Mouse (Mus musculus): Measurements from ENCODE around the gene Rhog.
A peak's percentile ranks its signal among the peaks of the same experiment; 100 is the strongest.

Gene Rhog

GRCm38 (mm10) chr7:102211071-102211470 lies 44.8 kb downstream of the Rhog start:
- DNase-seq, result no peak

GRCm38 (mm10) chr7:102209756-102210721 lies 45.8 kb downstream of the Rhog start, which contains the start of the genes Nup98 and Pgap2:
TSS of gene Nup98 (minus strand) at chr7:102210176.
TSS of gene Pgap2 (plus strand) at chr7:102210208.
- DNase-seq, result peak; percentile 99

DNA sequence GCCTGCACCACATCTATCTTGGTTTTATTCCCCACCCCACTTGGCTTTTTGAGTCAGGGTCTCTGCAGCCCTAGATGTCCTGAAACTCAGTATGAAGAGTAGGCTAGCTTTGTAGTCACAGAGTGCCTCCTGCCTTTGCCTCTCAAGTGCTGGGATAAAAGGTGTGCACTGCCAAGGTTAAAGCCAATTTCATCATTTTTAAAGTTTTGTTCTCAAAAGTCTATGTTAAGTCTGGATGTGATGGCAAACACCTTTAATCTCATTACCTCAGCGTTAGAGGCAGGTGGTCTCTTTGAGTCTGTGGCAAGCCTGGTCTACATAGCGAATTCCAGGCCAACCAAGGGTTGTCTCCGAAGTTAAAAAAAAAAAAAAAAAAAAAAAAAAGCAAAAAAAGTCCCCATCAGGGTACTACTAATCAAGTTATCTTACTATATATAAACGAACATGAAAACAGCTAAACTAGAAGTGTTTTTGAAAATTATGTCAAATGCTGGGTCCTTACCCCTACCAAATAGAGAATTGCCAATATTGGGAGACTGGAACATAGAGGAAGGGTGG lies 47.0 kb downstream of the Rhog start:
- no peak for DNase-seq

DNA sequence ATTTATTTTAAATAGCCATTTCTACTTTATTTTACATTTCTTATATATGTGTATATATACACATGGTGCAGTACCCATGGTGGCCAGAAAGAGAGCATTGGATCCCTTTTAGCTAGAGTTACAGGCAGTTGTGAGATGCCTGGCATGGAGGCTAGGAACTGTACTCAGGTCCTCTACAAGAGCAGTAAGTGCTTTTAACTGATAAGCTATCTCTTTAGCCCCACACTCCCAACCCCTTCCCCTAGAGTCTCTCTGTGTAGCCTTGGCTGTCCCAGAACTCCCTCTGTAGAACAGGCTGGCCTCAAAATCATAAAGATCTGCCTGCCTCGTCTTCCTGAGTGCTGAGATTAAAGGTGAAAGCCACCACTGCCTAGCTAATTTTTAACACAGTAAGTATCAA lies 50.2 kb downstream of the Rhog start:
- no peak for DNase-seq

DNA sequence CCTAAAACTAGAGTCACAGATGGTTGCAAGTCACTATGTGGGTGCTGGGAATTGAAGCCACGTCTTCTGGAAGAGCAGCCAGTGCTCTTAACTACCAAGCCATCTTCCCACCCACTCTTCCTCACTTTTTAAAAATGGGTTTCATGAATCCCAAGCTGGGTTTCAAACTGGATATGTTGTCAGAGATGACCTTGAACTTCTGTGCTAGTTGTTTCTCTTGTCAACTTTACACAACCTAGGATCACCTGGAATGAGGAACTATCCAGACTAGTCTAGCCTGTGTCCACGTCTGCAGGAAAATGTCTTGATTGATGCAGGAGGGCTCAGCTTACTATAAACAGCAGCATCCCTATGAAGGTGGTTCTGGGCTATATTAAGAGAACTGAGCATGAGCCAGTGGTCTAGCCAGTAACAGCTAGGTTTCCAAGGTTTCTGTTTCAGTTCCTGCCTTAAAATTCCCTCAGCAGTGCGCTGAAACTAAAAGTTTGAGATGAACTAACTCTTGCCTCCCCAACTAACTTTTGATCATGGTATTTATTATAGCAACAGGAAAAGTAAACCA lies 51.5 kb downstream of the Rhog start:
- no peak for DNase-seq

- DNase-seq, result no peak
These were observed 54.7 kb downstream of the Rhog start for GRCm38 (mm10) chr7:102200996-102201785.

- DNase-seq, result no peak
These were observed 55.3 kb downstream of the Rhog start for GRCm38 (mm10) chr7:102200576-102200975.

DNA sequence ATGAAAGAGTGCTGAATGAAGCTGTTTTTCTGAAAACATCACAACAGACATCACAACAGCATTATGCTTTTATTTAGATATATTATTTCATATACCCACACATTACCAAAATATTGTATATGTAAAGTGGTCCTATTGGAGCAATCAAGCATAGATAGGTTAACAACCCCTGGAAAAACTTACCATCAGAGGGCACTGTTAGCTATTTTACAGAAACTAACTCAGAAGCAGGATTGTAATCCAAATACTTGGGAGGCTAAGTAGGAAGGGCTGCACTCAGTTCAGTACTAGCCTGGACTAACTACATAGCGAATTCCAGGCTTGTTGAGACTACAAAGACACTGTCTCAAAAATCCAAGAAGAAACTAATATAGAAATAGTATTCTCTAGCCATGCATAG lies 63.5 kb downstream of the Rhog start:
- no peak for DNase-seq

Data from retina, postnatal 1 day (tissue).